Mouse (Mus musculus): Measurements from ENCODE around the gene Fam229a. TPM values are rescaled to one million over a fixed set of nuclear protein-coding genes. Genes with fewer than 3 reads are reported as not detected.
"Not testable (repeated sequence)": the region's sequence is repeated elsewhere in the genome, so short reads cannot be mapped to it uniquely, and the experiment has no call there.

Fam229a gene
- total RNA-seq (2021), result not detected

GRCm38 (mm10) chr4:129490972-129491880 is at the start of gene Fam229a, which contains the start of gene Tssk3:
Gene Fam229a (plus strand): TSS chr4:129491190.
Gene Tssk3 (minus strand): TSS chr4:129491022.
- DNase-seq, result no peak

GRCm38 (mm10) chr4:129447360-129447759 is 43.6 kb upstream of the Fam229a start:
- DNase-seq, result no peak

GRCm38 (mm10) chr4:129447778-129448563 is 43.0 kb upstream of the Fam229a start:
- DNase-seq, result no peak

GRCm38 (mm10) chr4:129448713-129449112 is 42.3 kb upstream of the Fam229a start:
- no peak for DNase-seq

GRCm38 (mm10) chr4:129450851-129451250 is 40.1 kb upstream of the Fam229a start:
- DNase-seq, result no peak

GRCm38 (mm10) chr4:129451471-129452169 is 39.4 kb upstream of the Fam229a start:
- no peak for DNase-seq

GRCm38 (mm10) chr4:129455265-129455664 is 35.7 kb upstream of the Fam229a start:
- DNase-seq, result peak; percentile 29 to 66

- DNase-seq, result no peak
These were observed 34.9 kb upstream of the Fam229a start for GRCm38 (mm10) chr4:129456126-129456525.

- DNase-seq, result not testable (repeated sequence)
These were observed 33.7 kb upstream of the Fam229a start for GRCm38 (mm10) chr4:129457311-129457710.

GRCm38 (mm10) chr4:129459726-129460125 is 31.3 kb upstream of the Fam229a start:
- no peak for DNase-seq

- no peak for DNase-seq
These were observed 30.2 kb upstream of the Fam229a start for GRCm38 (mm10) chr4:129460827-129461182.

GRCm38 (mm10) chr4:129461183-129461960 is 29.6 kb upstream of the Fam229a start, which contains the start of gene Bsdc1:
Gene Bsdc1 (plus strand): TSS chr4:129461581.
- DNase-seq, result peak; percentile 99 to 100

GRCm38 (mm10) chr4:129462118-129462517 is 28.9 kb upstream of the Fam229a start:
- DNase-seq, result no peak

GRCm38 (mm10) chr4:129463097-129464059 is 27.6 kb upstream of the Fam229a start:
- no peak for DNase-seq

GRCm38 (mm10) chr4:129464286-129464815 is 26.6 kb upstream of the Fam229a start:
- DNase-seq, result no peak

- no peak for DNase-seq
These were observed 14.9 kb upstream of the Fam229a start for GRCm38 (mm10) chr4:129476047-129476446.

- DNase-seq, result no peak
These were observed 11.1 kb upstream of the Fam229a start for GRCm38 (mm10) chr4:129479863-129480262.

- peak; percentile 35 to 50 for DNase-seq
These were observed 9.9 kb upstream of the Fam229a start for GRCm38 (mm10) chr4:129481090-129481489.

- DNase-seq, result no peak
These were observed 3.7 kb downstream of the Fam229a start for GRCm38 (mm10) chr4:129494681-129495080.

All from layer of hippocampus, postnatal 36 days (tissue).